Mouse (Mus musculus): ENCODE results near the gene Bcl9.

Bcl9 gene

GRCm38 (mm10) chr3:97231857-97232256, 65.9 kb downstream of the Bcl9 start:
- no peak for DNase-seq (ENCODE audit: low spot score)

- DNase-seq (ENCODE audit: low spot score) = no peak
Observed at GRCm38 (mm10) chr3:97230631-97231404, 66.9 kb downstream of the Bcl9 start.

- DNase-seq (ENCODE audit: low spot score) = no peak
Observed at GRCm38 (mm10) chr3:97228457-97228856, 69.3 kb downstream of the Bcl9 start.

GRCm38 (mm10) chr3:97228020-97228419, 69.7 kb downstream of the Bcl9 start:
- no peak for DNase-seq (ENCODE audit: low spot score)

- DNase-seq (ENCODE audit: low spot score) = peak; percentile 72
Observed at GRCm38 (mm10) chr3:97227259-97228005, 70.3 kb downstream of the Bcl9 start.

GRCm38 (mm10) chr3:97226719-97227118, 71.0 kb downstream of the Bcl9 start:
- no peak for DNase-seq (ENCODE audit: low spot score)

GRCm38 (mm10) chr3:97225231-97225630, 72.5 kb downstream of the Bcl9 start:
- no peak for DNase-seq (ENCODE audit: low spot score)

- DNase-seq (ENCODE audit: low spot score) = no peak
Observed at GRCm38 (mm10) chr3:97223261-97223660, 74.5 kb downstream of the Bcl9 start.

- no peak for DNase-seq (ENCODE audit: low spot score)
Observed at GRCm38 (mm10) chr3:97215526-97215925, 82.2 kb downstream of the Bcl9 start.

- no peak for DNase-seq (ENCODE audit: low spot score)
Observed at GRCm38 (mm10) chr3:97214439-97214838, 83.3 kb downstream of the Bcl9 start.

- DNase-seq (ENCODE audit: low spot score) = no peak
Observed at GRCm38 (mm10) chr3:97213871-97214270, 83.8 kb downstream of the Bcl9 start.

- DNase-seq (ENCODE audit: low spot score) = no peak
Observed at GRCm38 (mm10) chr3:97211177-97211576, 86.5 kb downstream of the Bcl9 start.

- no peak for DNase-seq (ENCODE audit: low spot score)
Observed at GRCm38 (mm10) chr3:97209351-97209750, 88.4 kb downstream of the Bcl9 start.

- no peak for DNase-seq (ENCODE audit: low spot score)
Observed at GRCm38 (mm10) chr3:97206521-97206920, 91.2 kb downstream of the Bcl9 start.

- no peak for DNase-seq (ENCODE audit: low spot score)
Observed at GRCm38 (mm10) chr3:97203880-97204279, 93.8 kb downstream of the Bcl9 start.

GRCm38 (mm10) chr3:97201943-97202342, 95.8 kb downstream of the Bcl9 start:
- no peak for DNase-seq (ENCODE audit: low spot score)

GRCm38 (mm10) chr3:97199261-97199660, 98.5 kb downstream of the Bcl9 start:
- DNase-seq (ENCODE audit: low spot score) = no peak

GRCm38 (mm10) chr3:97196571-97196970, 101.1 kb downstream of the Bcl9 start:
- DNase-seq (ENCODE audit: low spot score) = no peak

- DNase-seq (ENCODE audit: low spot score) = no peak
Observed at GRCm38 (mm10) chr3:97185098-97185860, 112.4 kb downstream of the Bcl9 start.

GRCm38 (mm10) chr3:97183810-97184209, 113.9 kb downstream of the Bcl9 start:
- DNase-seq (ENCODE audit: low spot score) = no peak

GRCm38 (mm10) chr3:97180527-97180926, 117.2 kb downstream of the Bcl9 start:
- no peak for DNase-seq (ENCODE audit: low spot score)

GRCm38 (mm10) chr3:97178885-97179284, 118.8 kb downstream of the Bcl9 start:
- no peak for DNase-seq (ENCODE audit: low spot score)

GRCm38 (mm10) chr3:97172632-97173031, 125.1 kb downstream of the Bcl9 start:
- DNase-seq (ENCODE audit: low spot score) = no peak
